Mouse (Mus musculus) liver, postnatal 0 days (tissue): ENCODE data around the gene Gm3409. TPM values are rescaled to one million over a fixed set of nuclear protein-coding genes. Genes with fewer than 3 reads are reported as not detected.
A peak's percentile ranks its signal among the peaks of the same experiment; 100 is the strongest.
"Not testable (repeated sequence)": the region's sequence is repeated elsewhere in the genome, so short reads cannot be mapped to it uniquely, and the experiment has no call there.

Source experiments
- ATAC-seq: fragments of 200-750 bp; cut with Nextera tagmentation; 2 replicates; pipeline ENCODE4 v1.8.0; 2017; ENCODE audit warnings: mild to moderate bottlenecking, moderate library complexity
- DNase-seq: peaks from one replicate; pipeline ENCODE4 v3.0.0-alpha.2; 2016
- H3K27ac ChIP-seq: fragments of 300-500 bp; sonication (generic); 2 replicates; pipeline ENCODE4 v1.5.1; 2014; ENCODE audit warnings: antibody characterized with exemption, moderate library complexity, mild to moderate bottlenecking, low read depth
- H3K27me3 ChIP-seq: fragments of 300-500 bp; sonication (generic); 2 replicates; pipeline ENCODE4 v1.6.1; 2014; ENCODE audit warnings: low read length, control low read depth, mixed read lengths; ENCODE audit not compliant: insufficient read depth
- H3K36me3 ChIP-seq: fragments of 300-500 bp; sonication (generic); replicated peaks from 2 replicates; pipeline ENCODE4 v1.6.1; 2014; ENCODE audit warnings: mild to moderate bottlenecking, control low read depth, low read length, moderate library complexity, mixed read lengths; ENCODE audit not compliant: insufficient read depth
- H3K4me1 ChIP-seq: fragments of 300-500 bp; sonication (generic); 2 replicates; pipeline ENCODE4 v1.6.1; 2014; ENCODE audit warnings: antibody characterized with exemption, mild to moderate bottlenecking, control low read depth; ENCODE audit not compliant: insufficient read depth
- H3K4me2 ChIP-seq: fragments of 300-500 bp; sonication (generic); 2 replicates; pipeline ENCODE4 v1.6.1; 2014; ENCODE audit warnings: low read depth, mild to moderate bottlenecking, low read length, moderate library complexity, mixed read lengths
- H3K4me3 ChIP-seq: fragments of 300-500 bp; sonication (generic); 2 replicates; pipeline ENCODE4 v1.5.1; 2014; ENCODE audit warnings: low read depth, low read length
- H3K9ac ChIP-seq: fragments of 300-500 bp; sonication (generic); replicated peaks from 2 replicates; pipeline ENCODE4 v1.6.1; 2014; ENCODE audit warnings: mild to moderate bottlenecking, moderate library complexity
- H3K9me3 ChIP-seq: fragments of 300-500 bp; sonication (generic); 2 replicates; pipeline ENCODE4 v1.6.1; 2016; ENCODE audit warnings: mild to moderate bottlenecking, control low read depth, low read length, mixed read lengths
- CTCF ChIP-seq: sonication (generic); IDR thresholded peaks from 2 replicates; pipeline ENCODE4 v1.5.1; 2016; ENCODE audit warnings: antibody characterized with exemption, low read depth
- WGBS: fragments of 180-500 bp; shearing (Covaris S2); extraction: QIAGEN DNeasy Blood & Tissue Kit; methylation state at CpG from one replicate; pipeline ENCODE4 v1.1.7; 2014; ENCODE audit not compliant: insufficient replicate concordance; 5-methylcytosine and 5-hydroxymethylcytosine counted together
- polyA plus RNA-seq: library from polyadenylated mRNA; unstranded; fragments of >200 nt; fragmentation: Nextera tagmentation; extraction: Ambion mirVana; gene quantifications from 2 replicates; pipeline ENCODE4 v1.2.1, GENCODE M21; 2015

Gm3409 gene
- not detected in 2 replicates for polyA plus RNA-seq

DNA sequence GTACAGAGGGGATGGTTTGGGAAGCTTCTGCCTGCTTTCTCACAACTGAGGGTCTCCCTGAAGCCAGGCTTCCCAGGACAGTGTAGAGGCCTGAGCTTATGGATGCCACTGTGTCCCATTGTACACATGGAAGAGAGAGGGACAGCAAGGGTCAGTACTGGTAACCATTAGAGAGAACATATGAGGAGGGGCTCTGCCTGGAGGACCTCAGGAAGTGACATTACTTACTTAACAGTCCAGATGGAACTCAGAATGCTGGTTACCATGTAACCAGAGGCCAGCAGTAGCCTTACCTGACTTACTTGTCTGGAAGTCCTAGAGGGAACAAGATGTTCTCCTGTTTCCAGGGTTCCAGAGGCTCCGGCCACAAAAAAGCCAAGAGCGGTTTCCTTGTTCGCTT is at the start of gene Gm3409:
Gene Gm3409, plus strand, starts transcription at position 301 of the 400 bp plus-strand sequence.
- H3K9ac ChIP-seq, H3K9me3 ChIP-seq, DNase-seq, H3K27ac ChIP-seq, H3K4me2 ChIP-seq, ATAC-seq, H3K27me3 ChIP-seq, H3K4me3 ChIP-seq, H3K36me3 ChIP-seq, H3K4me1 ChIP-seq: not testable (repeated sequence)
- WGBS: 18% methylated on average over 2 of the region's 3 CpGs

DNA sequence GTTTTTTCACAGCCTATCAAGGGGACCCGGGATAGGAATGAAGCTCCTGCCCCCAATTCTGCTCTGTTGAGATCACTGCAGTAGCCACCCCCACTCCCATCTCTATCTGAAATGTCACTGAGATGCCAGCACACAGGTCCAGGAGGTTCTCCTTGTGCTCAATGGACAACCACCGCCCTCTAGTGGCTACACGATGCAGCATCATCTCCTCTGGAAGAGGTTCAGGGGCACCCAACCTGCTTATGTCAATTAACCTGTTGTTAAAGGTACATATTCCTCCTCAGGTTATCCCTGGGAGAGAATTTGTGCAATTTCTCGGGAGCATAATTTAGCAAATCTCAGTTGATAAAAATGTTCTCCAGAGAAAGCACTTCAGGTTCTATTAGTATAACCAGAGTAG is 48.5 kb upstream of the Gm3409 start:
- H3K9me3 ChIP-seq, H3K27ac ChIP-seq, H3K4me2 ChIP-seq, DNase-seq, H3K9ac ChIP-seq, H3K36me3 ChIP-seq, H3K4me1 ChIP-seq, H3K27me3 ChIP-seq, H3K4me3 ChIP-seq, ATAC-seq: not testable (repeated sequence)
- WGBS: 3% methylated on average over 3 of the region's 4 CpGs
- peak; percentile 36; the same call in 1 of the 2 replicates for TF ChIP-seq CTCF

DNA sequence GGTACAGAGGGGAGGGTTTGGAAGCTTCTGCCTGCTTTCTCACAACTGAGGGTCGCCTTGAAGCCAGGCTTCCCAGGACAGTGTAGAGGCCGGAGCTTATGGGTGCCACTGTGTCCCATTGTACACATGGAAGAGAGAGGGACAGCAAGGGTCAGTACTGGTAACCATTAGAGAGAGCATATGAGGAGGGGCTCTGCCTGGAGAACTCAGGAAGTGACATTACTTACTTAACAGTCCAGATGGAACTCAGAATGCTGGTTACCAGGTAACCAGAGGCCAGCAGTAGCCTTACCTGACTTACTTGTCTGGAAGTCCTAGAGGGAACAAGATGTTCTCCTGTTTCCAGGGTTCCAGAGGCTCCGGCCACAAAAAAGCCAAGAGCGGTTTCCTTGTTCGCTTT is 46.4 kb upstream of the Gm3409 start, which contains the start of gene Gm6370:
Gene Gm6370, plus strand, starts transcription at position 301 of the 400 bp plus-strand sequence.
- no CpG with 5 or more reads among the region's 5 CpGs for WGBS

DNA sequence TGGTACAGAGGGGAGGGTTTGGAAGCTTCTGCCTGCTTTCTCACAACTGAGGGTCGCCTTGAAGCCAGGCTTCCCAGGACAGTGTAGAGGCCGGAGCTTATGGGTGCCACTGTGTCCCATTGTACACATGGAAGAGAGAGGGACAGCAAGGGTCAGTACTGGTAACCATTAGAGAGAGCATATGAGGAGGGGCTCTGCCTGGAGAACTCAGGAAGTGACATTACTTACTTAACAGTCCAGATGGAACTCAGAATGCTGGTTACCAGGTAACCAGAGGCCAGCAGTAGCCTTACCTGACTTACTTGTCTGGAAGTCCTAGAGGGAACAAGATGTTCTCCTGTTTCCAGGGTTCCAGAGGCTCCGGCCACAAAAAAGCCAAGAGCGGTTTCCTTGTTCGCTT is 35.3 kb upstream of the Gm3409 start, which contains the start of gene 4930449I24Rik:
Gene 4930449I24Rik, plus strand, starts transcription at position 301 of the 400 bp plus-strand sequence.
- not testable (repeated sequence) for ATAC-seq, H3K4me3 ChIP-seq, H3K9me3 ChIP-seq, H3K36me3 ChIP-seq, H3K27me3 ChIP-seq, H3K4me1 ChIP-seq, H3K9ac ChIP-seq, H3K4me2 ChIP-seq, H3K27ac ChIP-seq, DNase-seq
- WGBS: no CpG with 5 or more reads among the region's 5 CpGs

More for the DNA sequence above, 46.4 kb upstream of the Gm3409 start, which contains the start of gene Gm6370:
- not testable (repeated sequence) for H3K27me3 ChIP-seq, H3K36me3 ChIP-seq, H3K27ac ChIP-seq, H3K4me2 ChIP-seq, H3K4me1 ChIP-seq, ATAC-seq, DNase-seq, H3K9me3 ChIP-seq, H3K4me3 ChIP-seq, H3K9ac ChIP-seq

DNA sequence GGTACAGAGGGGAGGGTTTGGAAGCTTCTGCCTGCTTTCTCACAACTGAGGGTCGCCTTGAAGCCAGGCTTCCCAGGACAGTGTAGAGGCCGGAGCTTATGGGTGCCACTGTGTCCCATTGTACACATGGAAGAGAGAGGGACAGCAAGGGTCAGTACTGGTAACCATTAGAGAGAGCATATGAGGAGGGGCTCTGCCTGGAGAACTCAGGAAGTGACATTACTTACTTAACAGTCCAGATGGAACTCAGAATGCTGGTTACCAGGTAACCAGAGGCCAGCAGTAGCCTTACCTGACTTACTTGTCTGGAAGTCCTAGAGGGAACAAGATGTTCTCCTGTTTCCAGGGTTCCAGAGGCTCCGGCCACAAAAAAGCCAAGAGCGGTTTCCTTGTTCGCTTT is 23.6 kb upstream of the Gm3409 start, which contains the start of gene Gm3402:
Gene Gm3402, plus strand, starts transcription at position 301 of the 400 bp plus-strand sequence.
- not testable (repeated sequence) for H3K4me1 ChIP-seq, H3K4me3 ChIP-seq, H3K9me3 ChIP-seq, H3K27me3 ChIP-seq, H3K27ac ChIP-seq, H3K9ac ChIP-seq, DNase-seq, ATAC-seq, H3K4me2 ChIP-seq, H3K36me3 ChIP-seq
- WGBS: no CpG with 5 or more reads among the region's 5 CpGs

DNA sequence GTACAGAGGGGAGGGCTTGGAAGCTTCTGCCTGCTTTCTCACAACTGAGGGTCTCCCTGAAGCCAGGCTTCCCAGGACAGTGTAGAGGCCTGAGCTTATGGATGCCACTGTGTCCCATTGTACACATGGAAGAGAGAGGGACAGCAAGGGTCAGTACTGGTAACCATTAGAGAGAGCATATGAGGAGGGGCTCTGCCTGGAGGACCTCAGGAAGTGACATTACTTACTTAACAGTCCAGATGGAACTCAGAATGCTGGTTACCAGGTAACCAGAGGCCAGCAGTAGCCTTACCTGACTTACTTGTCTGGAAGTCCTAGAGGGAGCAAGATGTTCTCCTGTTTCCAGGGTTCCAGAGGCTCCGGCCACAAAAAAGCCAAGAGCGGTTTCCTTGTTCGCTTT is 11.9 kb upstream of the Gm3409 start, which contains the start of gene Gm3404:
Gene Gm3404, plus strand, starts transcription at position 301 of the 400 bp plus-strand sequence.
- no CpG with 5 or more reads among the region's 3 CpGs for WGBS
- not testable (repeated sequence) for DNase-seq, H3K36me3 ChIP-seq, H3K27ac ChIP-seq, H3K27me3 ChIP-seq, ATAC-seq, H3K4me3 ChIP-seq, H3K9ac ChIP-seq, H3K4me1 ChIP-seq, H3K9me3 ChIP-seq, H3K4me2 ChIP-seq

DNA sequence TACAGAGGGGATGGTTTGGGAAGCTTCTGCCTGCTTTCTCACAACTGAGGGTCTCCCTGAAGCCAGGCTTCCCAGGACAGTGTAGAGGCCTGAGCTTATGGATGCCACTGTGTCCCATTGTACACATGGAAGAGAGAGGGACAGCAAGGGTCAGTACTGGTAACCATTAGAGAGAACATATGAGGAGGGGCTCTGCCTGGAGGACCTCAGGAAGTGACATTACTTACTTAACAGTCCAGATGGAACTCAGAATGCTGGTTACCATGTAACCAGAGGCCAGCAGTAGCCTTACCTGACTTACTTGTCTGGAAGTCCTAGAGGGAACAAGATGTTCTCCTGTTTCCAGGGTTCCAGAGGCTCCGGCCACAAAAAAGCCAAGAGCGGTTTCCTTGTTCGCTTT is 18.4 kb downstream of the Gm3409 start, which contains the start of gene Gm3415:
Gene Gm3415, plus strand, starts transcription at position 301 of the 400 bp plus-strand sequence.
- not testable (repeated sequence) for H3K27ac ChIP-seq, H3K9me3 ChIP-seq, H3K36me3 ChIP-seq, ATAC-seq, H3K4me2 ChIP-seq, DNase-seq, H3K4me1 ChIP-seq, H3K27me3 ChIP-seq, H3K4me3 ChIP-seq, H3K9ac ChIP-seq
- no CpG with 5 or more reads among the region's 3 CpGs for WGBS
